8 mouse cellular contexts compared by ENCODE assay signal in the genomic region with DNA sequence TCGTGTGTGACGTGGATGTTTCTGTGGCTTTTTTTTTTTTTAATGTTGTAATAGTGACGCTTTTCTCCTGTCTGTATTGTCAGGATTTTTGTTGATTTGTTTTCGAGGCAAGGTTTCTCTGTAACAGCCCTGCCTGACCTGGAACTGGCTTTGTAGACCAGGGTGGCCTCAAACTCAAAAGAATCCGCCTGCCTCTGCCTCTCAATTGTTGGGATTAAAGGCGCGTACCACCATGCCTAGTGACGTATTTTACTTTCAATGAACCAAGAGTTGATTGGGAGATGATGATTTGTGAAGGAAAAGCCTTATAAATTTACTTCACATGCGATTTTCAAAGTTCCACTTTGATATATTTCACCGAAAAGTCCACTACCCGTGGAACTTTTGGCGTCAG. TPM values are rescaled to one million over a fixed set of nuclear protein-coding genes. Genes with fewer than 3 reads are reported as not detected.
DNase-seq lines count a peak whose midpoint lies in the region; ATAC-seq and TF ChIP-seq lines count a peak whose summit lies in the region.

A gene (minus strand): TSS at position 216 of the 394 bp plus-strand sequence.

- H3K27me3 ChIP-seq in forebrain, embryonic 10.5 days (ENCODE audit: poor library complexity, severe bottlenecking) = no peaks in the 10 kb centered on the region
- no peaks in the 10 kb centered on the region for H3K27me3 ChIP-seq in hindbrain, postnatal 0 days (ENCODE audit: insufficient read depth, low read length)

- no peak for TF ChIP-seq CTCF in hindbrain, postnatal 0 days (IDR thresholded peaks at IDR 0.05; ENCODE audit: low read depth)

- H3K4me1 ChIP-seq in forebrain, embryonic 10.5 days = peaks cover 34% of the 10 kb centered on the region
- peaks cover 17% of the 10 kb centered on the region for H3K4me1 ChIP-seq in hindbrain, postnatal 0 days (ENCODE audit: insufficient read depth, low read length)

- WGBS in forebrain, embryonic 10.5 days = 27% methylated on average over 12 of the region's 12 CpGs
- WGBS in hindbrain, postnatal 0 days = 23% methylated on average over 12 of the region's 12 CpGs

- ATAC-seq in hindbrain, postnatal 0 days = no peak
- no peak for ATAC-seq in megakaryocyte, adult 5-6 weeks (ENCODE audit: poor library complexity, severe bottlenecking)

- H3K4me2 ChIP-seq in hindbrain, postnatal 0 days (ENCODE audit: low read depth, low read length) = peak within 1 kb of the TSS; percentile 57

- peak within 1 kb of the TSS; percentile 87 for H3K4me3 ChIP-seq in forebrain, embryonic 10.5 days
- peak within 1 kb of the TSS; percentile 89 for H3K4me3 ChIP-seq in hindbrain, postnatal 0 days (ENCODE audit: low read length)

- peak within 1 kb of the TSS; percentile 100 for H3K27ac ChIP-seq in forebrain, embryonic 10.5 days
- peak within 1 kb of the TSS; percentile 100 for H3K27ac ChIP-seq in hindbrain, postnatal 0 days

- peak within 1 kb of the TSS; percentile 100 for H3K9ac ChIP-seq in hindbrain, postnatal 0 days (replicated peaks; ENCODE audit: low read length)

- DNase-seq in layer of hippocampus, adult 8-10 months (ENCODE audit: low spot score in 2 of 2) = no peak
- DNase-seq in layer of hippocampus, adult 9-11 months = no peak
- no peak for DNase-seq in adrenal gland, postnatal 10 days
- no peak for DNase-seq in forebrain, embryonic 10.5 days (ENCODE audit: extremely low spot score, low spot score)
- peak; percentile 19 for DNase-seq in hindbrain, postnatal 0 days (ENCODE audit: low spot score)
- DNase-seq in adipocyte (ENCODE audit: low spot score) = no peak
- no peak for DNase-seq in right cerebral cortex, adult 2 months (ENCODE audit: low spot score in 2 of 2)

- peaks cover 47% of the 10 kb centered on the region for H3K36me3 ChIP-seq in forebrain, embryonic 10.5 days (replicated peaks)
- H3K36me3 ChIP-seq in hindbrain, postnatal 0 days (ENCODE audit: insufficient read depth, low read length) = no peaks in the 10 kb centered on the region

- H3K9me3 ChIP-seq in forebrain, embryonic 10.5 days = peaks cover 10% of the 10 kb centered on the region; the same call in 1 of the 2 replicates
- H3K9me3 ChIP-seq in hindbrain, postnatal 0 days (ENCODE audit: low read length) = no peaks in the 10 kb centered on the region

RNA-seq across cellular contexts. Expression of the gene that starts here (rescaled TPM):
- total RNA-seq in layer of hippocampus, adult 8-10 months (2022) = 10 to 100 TPM; 16.1 to 23.4 (median 21.3) TPM
- 10 to 100 TPM; 19.3 to 21.5 TPM for total RNA-seq in adrenal gland, postnatal 10 days (2021)
- polyA plus RNA-seq in forebrain, embryonic 10.5 days (2016; fragmentation: Nextera tagmentation; extraction: Ambion mirVana) = 77.4 and 77.7 TPM in 2 replicates
- 15.2 and 16.9 TPM in 2 replicates for total RNA-seq in hindbrain, postnatal 0 days (2014; rRNA removed)
- polyA plus RNA-seq in hindbrain, postnatal 0 days (2015; fragmentation: Nextera tagmentation; extraction: Ambion mirVana) = 25.2 and 27.0 TPM in 2 replicates
- total RNA-seq in megakaryocyte, adult 5-6 weeks (2015) = 33.0 and 34.7 TPM in 2 replicates
- 23.5 and 29.8 TPM in 2 replicates for total RNA-seq in megakaryocyte, adult 5-6 weeks (2017)
